Mouse (Mus musculus): ENCODE data around the gene Cd151. TPM values are rescaled to one million over a fixed set of nuclear protein-coding genes. Genes with fewer than 3 reads are reported as not detected.

Gene Cd151
- polyA plus RNA-seq, 1 experiment from 2014 or later: 49.6 TPM

- DNase-seq (ENCODE audit: low spot score) (no peak), ATAC-seq (no peak)
- Histone ChIP-seq H3K36me3 (ENCODE audit: insufficient read depth, low read length) (peaks cover 10% of the 10 kb centered on the region), H3K27ac (ENCODE audit: low read length) (no peak overlapping the region), H3K4me2 (replicated peaks; ENCODE audit: low read depth, low read length) (no peak overlapping the region), H3K27me3 (replicated peaks; ENCODE audit: insufficient read depth, low read length) (no peaks in the 10 kb centered on the region), H3K9me3 (ENCODE audit: low read length) (no peaks in the 10 kb centered on the region), H3K9ac (replicated peaks; ENCODE audit: low read depth) (no peak overlapping the region), H3K4me3 (ENCODE audit: low read depth, low read length) (no peak overlapping the region), H3K4me1 (ENCODE audit: insufficient read depth, low read depth, low read length) (no peaks in the 10 kb centered on the region)
- no peak for TF ChIP-seq CTCF (IDR thresholded peaks at IDR 0.05)
- no peak for TF ChIP-seq EP300 (IDR thresholded peaks at IDR 0.05)
- WGBS: 79% methylated on average over 4 of the region's 4 CpGs
Observed at GRCm38 (mm10) chr7:141517638-141518037, 50.4 kb downstream of the Cd151 start.

- ATAC-seq (no peak), DNase-seq (ENCODE audit: low spot score) (no peak)
- no peak for TF ChIP-seq CTCF (IDR thresholded peaks at IDR 0.05)
- WGBS: 89% methylated on average over 5 of the region's 5 CpGs
- Histone ChIP-seq H3K9ac (replicated peaks; ENCODE audit: low read depth) (no peak overlapping the region), H3K36me3 (ENCODE audit: insufficient read depth, low read length) (peaks cover 10% of the 10 kb centered on the region), H3K27ac (ENCODE audit: low read length) (no peak overlapping the region), H3K4me3 (ENCODE audit: low read depth, low read length) (no peak overlapping the region), H3K4me1 (ENCODE audit: insufficient read depth, low read depth, low read length) (no peaks in the 10 kb centered on the region), H3K9me3 (ENCODE audit: low read length) (no peaks in the 10 kb centered on the region), H3K4me2 (replicated peaks; ENCODE audit: low read depth, low read length) (no peak overlapping the region), H3K27me3 (replicated peaks; ENCODE audit: insufficient read depth, low read length) (no peaks in the 10 kb centered on the region)
Observed at GRCm38 (mm10) chr7:141518296-141518695, 51.1 kb downstream of the Cd151 start.

- H3K36me3 ChIP-seq (ENCODE audit: insufficient read depth, low read length): peaks cover 10% of the 10 kb centered on the region
- ATAC-seq: no peak
Observed at GRCm38 (mm10) chr7:141518926-141519325, 51.7 kb downstream of the Cd151 start.

GRCm38 (mm10) chr7:141519795-141520194 lies 52.6 kb downstream of the Cd151 start:
- no peak overlapping the region for H3K4me2 ChIP-seq (replicated peaks; ENCODE audit: low read depth, low read length)
- H3K27ac ChIP-seq (ENCODE audit: low read length): no peak overlapping the region
- ATAC-seq (no peak), DNase-seq (ENCODE audit: low spot score) (no peak)
- no peak overlapping the region for H3K9ac ChIP-seq (replicated peaks; ENCODE audit: low read depth)
- H3K4me1 ChIP-seq (ENCODE audit: insufficient read depth, low read depth, low read length): no peaks in the 10 kb centered on the region
- no peaks in the 10 kb centered on the region for H3K27me3 ChIP-seq (replicated peaks; ENCODE audit: insufficient read depth, low read length)
- H3K36me3 ChIP-seq (ENCODE audit: insufficient read depth, low read length): peaks cover 10% of the 10 kb centered on the region
- TF ChIP-seq EP300 (IDR thresholded peaks at IDR 0.05): no peak
- no peak for TF ChIP-seq CTCF (IDR thresholded peaks at IDR 0.05)
- no peak overlapping the region for H3K4me3 ChIP-seq (ENCODE audit: low read depth, low read length)
- H3K9me3 ChIP-seq (ENCODE audit: low read length): no peaks in the 10 kb centered on the region
- 94% methylated on average over 1 of the region's 1 CpGs for WGBS

More at GRCm38 (mm10) chr7:141518926-141519325, 51.7 kb downstream of the Cd151 start:
- Histone ChIP-seq H3K27me3 (replicated peaks; ENCODE audit: insufficient read depth, low read length) (no peaks in the 10 kb centered on the region), H3K4me3 (ENCODE audit: low read depth, low read length) (no peak overlapping the region), H3K4me2 (replicated peaks; ENCODE audit: low read depth, low read length) (no peak overlapping the region), H3K4me1 (ENCODE audit: insufficient read depth, low read depth, low read length) (no peaks in the 10 kb centered on the region), H3K9me3 (ENCODE audit: low read length) (no peaks in the 10 kb centered on the region), H3K9ac (replicated peaks; ENCODE audit: low read depth) (no peak overlapping the region), H3K27ac (ENCODE audit: low read length) (no peak overlapping the region)
- WGBS: 72% methylated on average over 3 of the region's 3 CpGs
- DNase-seq (ENCODE audit: low spot score): no peak
- TF ChIP-seq EP300 (IDR thresholded peaks at IDR 0.05) (no peak), CTCF (IDR thresholded peaks at IDR 0.05) (no peak)

Other genes starting within 250 kb of the Cd151 start
- gene Phrf1, start 238.6 kb upstream of the Cd151 start, polyA plus RNA-seq (2015; fragmentation: Nextera tagmentation; extraction: Ambion mirVana): 26.6 and 32.0 TPM in 2 replicates
- gene Irf7, start 200.9 kb upstream of the Cd151 start, polyA plus RNA-seq (2015; fragmentation: Nextera tagmentation; extraction: Ambion mirVana): 12.6 and 15.8 TPM in 2 replicates
- gene Cdhr5, start 190.6 kb upstream of the Cd151 start, polyA plus RNA-seq (2015; fragmentation: Nextera tagmentation; extraction: Ambion mirVana): not detected in 2 replicates
- 1.0 and 1.3 TPM in 2 replicates for gene Sct, start 188.3 kb upstream of the Cd151 start, polyA plus RNA-seq (2015; fragmentation: Nextera tagmentation; extraction: Ambion mirVana)
- gene Drd4, start 175.4 kb upstream of the Cd151 start, polyA plus RNA-seq (2015; fragmentation: Nextera tagmentation; extraction: Ambion mirVana): 0.12 and 0.17 TPM in 2 replicates
- gene Deaf1, start 139.7 kb upstream of the Cd151 start, polyA plus RNA-seq (2015; fragmentation: Nextera tagmentation; extraction: Ambion mirVana): 35.7 and 40.8 TPM in 2 replicates
- gene Tmem80, start 139.7 kb upstream of the Cd151 start, polyA plus RNA-seq (2015; fragmentation: Nextera tagmentation; extraction: Ambion mirVana): 34.7 and 44.1 TPM in 2 replicates
- 67.6 and 73.1 TPM in 2 replicates for gene Eps8l2, start 128.5 kb upstream of the Cd151 start, polyA plus RNA-seq (2015; fragmentation: Nextera tagmentation; extraction: Ambion mirVana)
- 260 and 276 TPM in 2 replicates for gene Taldo1, start 75.2 kb upstream of the Cd151 start, polyA plus RNA-seq (2015; fragmentation: Nextera tagmentation; extraction: Ambion mirVana)
- gene Gatd1, start 53.3 kb upstream of the Cd151 start, polyA plus RNA-seq (2015; fragmentation: Nextera tagmentation; extraction: Ambion mirVana): 49.8 and 52.3 TPM in 2 replicates
- gene Cend1, start 37.9 kb upstream of the Cd151 start, polyA plus RNA-seq (2015; fragmentation: Nextera tagmentation; extraction: Ambion mirVana): 0.25 TPM in 2 replicates
- gene Slc25a22, start 29.5 kb upstream of the Cd151 start, polyA plus RNA-seq (2015; fragmentation: Nextera tagmentation; extraction: Ambion mirVana): 9.8 and 12.3 TPM in 2 replicates
- gene Pidd1, start 23.4 kb upstream of the Cd151 start, polyA plus RNA-seq (2015; fragmentation: Nextera tagmentation; extraction: Ambion mirVana): 1.7 and 1.8 TPM in 2 replicates
- 878 and 910 TPM in 2 replicates for gene Rplp2, start 20.0 kb upstream of the Cd151 start, polyA plus RNA-seq (2015; fragmentation: Nextera tagmentation; extraction: Ambion mirVana)
- gene Pnpla2, start 12.2 kb upstream of the Cd151 start, polyA plus RNA-seq (2015; fragmentation: Nextera tagmentation; extraction: Ambion mirVana): 96.0 and 116 TPM in 2 replicates
- gene Cracr2b, start 6.3 kb upstream of the Cd151 start, polyA plus RNA-seq (2015; fragmentation: Nextera tagmentation; extraction: Ambion mirVana): 74.9 and 82.0 TPM in 2 replicates
- 48.0 and 50.5 TPM in 2 replicates for gene Polr2l, start 7.7 kb downstream of the Cd151 start, polyA plus RNA-seq (2015; fragmentation: Nextera tagmentation; extraction: Ambion mirVana)
- gene Tspan4, start 7.8 kb downstream of the Cd151 start, polyA plus RNA-seq (2015; fragmentation: Nextera tagmentation; extraction: Ambion mirVana): 100 and 107 TPM in 2 replicates
- gene Chid1, start 72.5 kb downstream of the Cd151 start, polyA plus RNA-seq (2015; fragmentation: Nextera tagmentation; extraction: Ambion mirVana): 15.6 and 20.2 TPM in 2 replicates
- gene Ap2a2, start 94.8 kb downstream of the Cd151 start, polyA plus RNA-seq (2015; fragmentation: Nextera tagmentation; extraction: Ambion mirVana): 42.6 and 45.5 TPM in 2 replicates
- 0.07 TPM in 2 replicates for gene Muc6, start 187.9 kb downstream of the Cd151 start, polyA plus RNA-seq (2015; fragmentation: Nextera tagmentation; extraction: Ambion mirVana)
- gene Muc2, start 222.9 kb downstream of the Cd151 start, polyA plus RNA-seq (2015; fragmentation: Nextera tagmentation; extraction: Ambion mirVana): 0.26 and 0.36 TPM in 2 replicates

All from lung, postnatal 0 days (tissue).